Mouse (Mus musculus) liver, postnatal 0 days (tissue): ENCODE measurements at regions not wholly inside any gene's neighbourhood (a gene's known extent, or its start where the extent isn't known, plus 50 kb on each side); places are given as distances from the start of the nearest gene placed in this dataset.

Source experiments
- ATAC-seq: fragments of 200-750 bp; cut with Nextera tagmentation; 2 replicates; pipeline ENCODE4 v1.8.0; 2017; ENCODE audit warnings: mild to moderate bottlenecking, moderate library complexity
- DNase-seq: peaks from one replicate; pipeline ENCODE4 v3.0.0-alpha.2; 2016
- H3K27ac ChIP-seq: fragments of 300-500 bp; sonication (generic); 2 replicates; pipeline ENCODE4 v1.5.1; 2014; ENCODE audit warnings: antibody characterized with exemption, moderate library complexity, mild to moderate bottlenecking, low read depth
- H3K27me3 ChIP-seq: fragments of 300-500 bp; sonication (generic); 2 replicates; pipeline ENCODE4 v1.6.1; 2014; ENCODE audit warnings: low read length, control low read depth, mixed read lengths; ENCODE audit not compliant: insufficient read depth
- H3K36me3 ChIP-seq: fragments of 300-500 bp; sonication (generic); replicated peaks from 2 replicates; pipeline ENCODE4 v1.6.1; 2014; ENCODE audit warnings: mild to moderate bottlenecking, control low read depth, low read length, moderate library complexity, mixed read lengths; ENCODE audit not compliant: insufficient read depth
- H3K4me1 ChIP-seq: fragments of 300-500 bp; sonication (generic); 2 replicates; pipeline ENCODE4 v1.6.1; 2014; ENCODE audit warnings: antibody characterized with exemption, mild to moderate bottlenecking, control low read depth; ENCODE audit not compliant: insufficient read depth
- H3K4me2 ChIP-seq: fragments of 300-500 bp; sonication (generic); 2 replicates; pipeline ENCODE4 v1.6.1; 2014; ENCODE audit warnings: low read depth, mild to moderate bottlenecking, low read length, moderate library complexity, mixed read lengths
- H3K4me3 ChIP-seq: fragments of 300-500 bp; sonication (generic); 2 replicates; pipeline ENCODE4 v1.5.1; 2014; ENCODE audit warnings: low read depth, low read length
- H3K9ac ChIP-seq: fragments of 300-500 bp; sonication (generic); replicated peaks from 2 replicates; pipeline ENCODE4 v1.6.1; 2014; ENCODE audit warnings: mild to moderate bottlenecking, moderate library complexity
- H3K9me3 ChIP-seq: fragments of 300-500 bp; sonication (generic); 2 replicates; pipeline ENCODE4 v1.6.1; 2016; ENCODE audit warnings: mild to moderate bottlenecking, control low read depth, low read length, mixed read lengths
- CTCF ChIP-seq: sonication (generic); IDR thresholded peaks from 2 replicates; pipeline ENCODE4 v1.5.1; 2016; ENCODE audit warnings: antibody characterized with exemption, low read depth
- EP300 ChIP-seq: IDR thresholded peaks from 2 replicates; pipeline ENCODE4 v1.6.1; 2016; ENCODE audit warnings: antibody characterized with exemption, low read depth, mild to moderate bottlenecking
- WGBS: fragments of 180-500 bp; shearing (Covaris S2); extraction: QIAGEN DNeasy Blood & Tissue Kit; methylation state at CpG from one replicate; pipeline ENCODE4 v1.1.7; 2014; ENCODE audit not compliant: insufficient replicate concordance; 5-methylcytosine and 5-hydroxymethylcytosine counted together

- Histone ChIP-seq H3K36me3 (no peaks in the 10 kb centered on the region), H3K27ac (no peak overlapping the region), H3K9ac (no peak overlapping the region), H3K4me1 (no peaks in the 10 kb centered on the region), H3K4me2 (no peak overlapping the region), H3K9me3 (no peaks in the 10 kb centered on the region), H3K4me3 (no peak overlapping the region), H3K27me3 (no peaks in the 10 kb centered on the region)
- 16% methylated on average over 1 of the region's 1 CpGs for WGBS
- TF ChIP-seq CTCF (0 out of 2 replicates have a peak, but pooled peaks have one; percentile 8), EP300 (no peak)
- ATAC-seq, result no peak
- no peak for DNase-seq
Observed at GRCm38 (mm10) chrX:133787112-133787511, 63.7 kb upstream of the Tnmd start.

GRCm38 (mm10) chrX:133754026-133754425 lies 65.2 kb upstream of the Pcdh19 start:
- Histone ChIP-seq H3K4me3 (no peak overlapping the region), H3K9ac (no peak overlapping the region), H3K27me3 (no peaks in the 10 kb centered on the region), H3K4me1 (no peaks in the 10 kb centered on the region), H3K27ac (no peak overlapping the region), H3K4me2 (no peak overlapping the region), H3K9me3 (no peaks in the 10 kb centered on the region), H3K36me3 (no peaks in the 10 kb centered on the region)
- WGBS, result 66% methylated on average over 1 of the region's 1 CpGs
- TF ChIP-seq EP300, result no peak
- TF ChIP-seq CTCF, result no peak
- ATAC-seq (no peak), DNase-seq (no peak)

GRCm38 (mm10) chrX:133752232-133752631 lies 63.4 kb upstream of the Pcdh19 start:
- ATAC-seq (no peak), DNase-seq (no peak)
- no peak overlapping the region for H3K9ac ChIP-seq
- 84% methylated on average over 3 of the region's 3 CpGs for WGBS
- no peak overlapping the region for H3K27ac ChIP-seq
- H3K4me1 ChIP-seq, result no peaks in the 10 kb centered on the region
- no peaks in the 10 kb centered on the region for H3K27me3 ChIP-seq
- no peaks in the 10 kb centered on the region for H3K36me3 ChIP-seq
- no peak overlapping the region for H3K4me2 ChIP-seq
- H3K9me3 ChIP-seq, result no peaks in the 10 kb centered on the region
- no peak overlapping the region for H3K4me3 ChIP-seq
- TF ChIP-seq CTCF, result no peak
- no peak for TF ChIP-seq EP300

GRCm38 (mm10) chrX:133743446-133743845 lies 54.7 kb upstream of the Pcdh19 start:
- ATAC-seq, result no peak

GRCm38 (mm10) chrX:133738980-133739632 lies 50.3 kb upstream of the Pcdh19 start:
- H3K36me3 ChIP-seq, result no peaks in the 10 kb centered on the region
- ATAC-seq (no peak), DNase-seq (no peak)
- no peak overlapping the region for H3K27ac ChIP-seq
- no peaks in the 10 kb centered on the region for H3K9me3 ChIP-seq
- no peak overlapping the region for H3K9ac ChIP-seq
- WGBS, result 63% methylated on average over 6 of the region's 6 CpGs
- no peaks in the 10 kb centered on the region for H3K27me3 ChIP-seq
- no peak overlapping the region for H3K4me3 ChIP-seq
- no peak overlapping the region for H3K4me2 ChIP-seq
- TF ChIP-seq EP300 (no peak), CTCF (no peak)
- no peaks in the 10 kb centered on the region for H3K4me1 ChIP-seq

More at GRCm38 (mm10) chrX:133743446-133743845, 54.7 kb upstream of the Pcdh19 start:
- no peak for TF ChIP-seq CTCF
- TF ChIP-seq EP300, result no peak
- H3K4me2 ChIP-seq, result no peak overlapping the region
- no peaks in the 10 kb centered on the region for H3K36me3 ChIP-seq
- H3K9ac ChIP-seq, result no peak overlapping the region
- no peaks in the 10 kb centered on the region for H3K9me3 ChIP-seq
- H3K4me3 ChIP-seq, result no peak overlapping the region
- H3K27me3 ChIP-seq, result no peaks in the 10 kb centered on the region
- DNase-seq, result no peak
- H3K27ac ChIP-seq, result no peak overlapping the region
- H3K4me1 ChIP-seq, result no peaks in the 10 kb centered on the region
